Mouse (Mus musculus): ENCODE measurements at regions not wholly inside any gene's neighbourhood (a gene's known extent, or its start where the extent isn't known, plus 50 kb on each side); places are given as distances from the start of the nearest gene placed in this dataset.

- 66% methylated on average over 4 of the region's 4 CpGs for WGBS (ENCODE audit: insufficient replicate concordance)
- no peaks in the 10 kb centered on the region for H3K27me3 ChIP-seq (ENCODE audit: control insufficient read depth, insufficient read depth, low read length)
- no peaks in the 10 kb centered on the region for H3K36me3 ChIP-seq (replicated peaks; ENCODE audit: control insufficient read depth, insufficient read depth, low read depth)
- no peaks in the 10 kb centered on the region for H3K4me1 ChIP-seq (replicated peaks; ENCODE audit: control insufficient read depth in 2 of 2, insufficient read depth in 2 of 2, low read length in 1 of 2)
- ATAC-seq (ENCODE audit: insufficient read depth) (no peak), DNase-seq (ENCODE audit: low read depth in 3 of 3, low spot score in 3 of 3) (no peak)
- H3K9me3 ChIP-seq (ENCODE audit: control insufficient read depth, low read length) = no peaks in the 10 kb centered on the region
- TF ChIP-seq EP300 (IDR thresholded peaks at IDR 0.05; ENCODE audit: low read depth) (no peak), CTCF (IDR thresholded peaks at IDR 0.05; ENCODE audit: low read depth) (no peak)
- H3K4me3 ChIP-seq (ENCODE audit: insufficient read depth in 1 of 2, low read depth in 2 of 2, low read length in 2 of 2) = no peak overlapping the region
- H3K4me2 ChIP-seq (ENCODE audit: low read depth) = no peak overlapping the region
- H3K27ac ChIP-seq = no peak overlapping the region
- H3K9ac ChIP-seq (replicated peaks) = no peak overlapping the region
Observed at GRCm38 (mm10) chr4:153785564-153785963, 171.5 kb upstream of the A430005L14Rik start.

DNA sequence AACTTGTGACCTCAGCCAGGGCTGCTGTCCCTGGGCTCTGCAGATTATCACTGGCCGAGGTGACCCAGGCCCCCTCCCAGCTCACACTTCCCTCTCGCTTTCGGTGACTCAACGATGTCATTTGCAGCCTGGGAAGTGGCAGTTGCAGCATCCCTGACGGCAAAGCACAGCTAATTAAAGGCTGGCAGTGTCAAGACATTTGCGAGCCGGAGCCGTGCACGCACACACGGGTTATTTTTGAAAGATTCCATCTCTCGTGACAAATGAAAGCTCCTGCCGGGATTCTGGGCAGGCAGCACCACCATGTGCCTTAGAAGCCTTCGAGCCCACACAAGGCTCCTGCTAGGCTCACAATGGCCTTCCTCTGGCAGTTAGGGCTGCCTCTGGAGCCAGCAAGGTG, 164.7 kb upstream of the A430005L14Rik start:
- no peak for DNase-seq (ENCODE audit: low read depth in 3 of 3, low spot score in 3 of 3)
- H3K9ac ChIP-seq (replicated peaks) = no peak overlapping the region
- H3K9me3 ChIP-seq (ENCODE audit: control insufficient read depth, low read length) = no peaks in the 10 kb centered on the region
- no peak overlapping the region for H3K4me2 ChIP-seq (ENCODE audit: low read depth)
- ATAC-seq (ENCODE audit: insufficient read depth) = no peak
- no peak overlapping the region for H3K4me3 ChIP-seq (ENCODE audit: insufficient read depth in 1 of 2, low read depth in 2 of 2, low read length in 2 of 2)
- H3K4me1 ChIP-seq (replicated peaks; ENCODE audit: control insufficient read depth in 2 of 2, insufficient read depth in 2 of 2, low read length in 1 of 2) = no peaks in the 10 kb centered on the region
- TF ChIP-seq EP300 (IDR thresholded peaks at IDR 0.05; ENCODE audit: low read depth) = no peak
- no peaks in the 10 kb centered on the region for H3K27me3 ChIP-seq (ENCODE audit: control insufficient read depth, insufficient read depth, low read length)
- H3K27ac ChIP-seq = no peak overlapping the region
- WGBS (ENCODE audit: insufficient replicate concordance) = 46% methylated on average over 13 of the region's 13 CpGs
- no peaks in the 10 kb centered on the region for H3K36me3 ChIP-seq (replicated peaks; ENCODE audit: control insufficient read depth, insufficient read depth, low read depth)

GRCm38 (mm10) chr4:153798061-153798460, 159.0 kb upstream of the A430005L14Rik start:
- WGBS (ENCODE audit: insufficient replicate concordance) = 68% methylated on average over 7 of the region's 7 CpGs
- ATAC-seq (ENCODE audit: insufficient read depth) (no peak), DNase-seq (ENCODE audit: low read depth in 3 of 3, low spot score in 3 of 3) (no peak)
- Histone ChIP-seq H3K27ac (no peak overlapping the region), H3K4me2 (ENCODE audit: low read depth) (no peak overlapping the region), H3K27me3 (ENCODE audit: control insufficient read depth, insufficient read depth, low read length) (no peaks in the 10 kb centered on the region), H3K9me3 (ENCODE audit: control insufficient read depth, low read length) (no peaks in the 10 kb centered on the region), H3K4me3 (ENCODE audit: insufficient read depth in 1 of 2, low read depth in 2 of 2, low read length in 2 of 2) (no peak overlapping the region), H3K4me1 (replicated peaks; ENCODE audit: control insufficient read depth in 2 of 2, insufficient read depth in 2 of 2, low read length in 1 of 2) (no peaks in the 10 kb centered on the region), H3K9ac (replicated peaks) (no peak overlapping the region), H3K36me3 (replicated peaks; ENCODE audit: control insufficient read depth, insufficient read depth, low read depth) (no peaks in the 10 kb centered on the region)
- no peak for TF ChIP-seq CTCF (IDR thresholded peaks at IDR 0.05; ENCODE audit: low read depth)
- no peak for TF ChIP-seq EP300 (IDR thresholded peaks at IDR 0.05; ENCODE audit: low read depth)

- H3K27me3 ChIP-seq (ENCODE audit: control insufficient read depth, insufficient read depth, low read length) = no peaks in the 10 kb centered on the region
- no peak overlapping the region for H3K4me3 ChIP-seq (ENCODE audit: insufficient read depth in 1 of 2, low read depth in 2 of 2, low read length in 2 of 2)
- no peak for ATAC-seq (ENCODE audit: insufficient read depth)
- DNase-seq (ENCODE audit: low read depth in 3 of 3, low spot score in 3 of 3) = no peak
- H3K9me3 ChIP-seq (ENCODE audit: control insufficient read depth, low read length) = no peaks in the 10 kb centered on the region
- no peak overlapping the region for H3K27ac ChIP-seq
- TF ChIP-seq CTCF (IDR thresholded peaks at IDR 0.05; ENCODE audit: low read depth) (no peak), EP300 (IDR thresholded peaks at IDR 0.05; ENCODE audit: low read depth) (no peak)
- H3K9ac ChIP-seq (replicated peaks) = no peak overlapping the region
- no peaks in the 10 kb centered on the region for H3K4me1 ChIP-seq (replicated peaks; ENCODE audit: control insufficient read depth in 2 of 2, insufficient read depth in 2 of 2, low read length in 1 of 2)
- H3K4me2 ChIP-seq (ENCODE audit: low read depth) = no peak overlapping the region
- WGBS (ENCODE audit: insufficient replicate concordance) = 25% methylated on average over 4 of the region's 4 CpGs
- H3K36me3 ChIP-seq (replicated peaks; ENCODE audit: control insufficient read depth, insufficient read depth, low read depth) = no peaks in the 10 kb centered on the region
Observed at GRCm38 (mm10) chr4:153805727-153806126, 151.3 kb upstream of the A430005L14Rik start.

DNA sequence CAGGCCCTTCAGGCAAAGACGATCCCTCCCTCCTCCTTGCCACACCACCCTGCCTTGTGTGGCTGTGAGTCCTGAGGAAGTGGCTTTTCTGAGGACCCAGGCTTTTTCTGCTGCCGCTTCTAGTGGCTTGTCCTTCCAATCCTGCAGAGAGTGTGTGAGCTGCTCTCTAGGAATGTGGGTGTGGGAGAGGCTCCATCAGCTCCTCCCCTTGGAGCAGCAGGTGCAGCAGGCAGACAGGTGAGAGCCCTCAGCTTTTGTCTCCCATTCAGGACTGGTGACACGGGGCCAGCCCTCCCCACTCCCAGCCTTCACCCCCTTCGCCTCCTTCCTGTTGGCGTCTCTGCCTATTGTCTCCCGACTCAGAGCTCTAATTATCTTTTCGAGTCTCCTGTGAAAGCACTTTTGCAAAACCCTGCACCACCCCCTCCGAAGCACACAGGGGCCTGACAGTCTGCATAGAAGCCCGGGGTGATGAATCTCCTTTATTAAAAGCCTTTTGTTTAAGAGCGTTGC, 150.8 kb upstream of the A430005L14Rik start:
- DNase-seq (ENCODE audit: low read depth in 3 of 3, low spot score in 3 of 3) (no peak), ATAC-seq (ENCODE audit: insufficient read depth) (no peak)
- Histone ChIP-seq H3K9me3 (ENCODE audit: control insufficient read depth, low read length) (no peaks in the 10 kb centered on the region), H3K27ac (no peak overlapping the region), H3K4me2 (ENCODE audit: low read depth) (no peak overlapping the region), H3K27me3 (ENCODE audit: control insufficient read depth, insufficient read depth, low read length) (no peaks in the 10 kb centered on the region), H3K9ac (replicated peaks) (no peak overlapping the region), H3K4me1 (replicated peaks; ENCODE audit: control insufficient read depth in 2 of 2, insufficient read depth in 2 of 2, low read length in 1 of 2) (no peaks in the 10 kb centered on the region), H3K36me3 (replicated peaks; ENCODE audit: control insufficient read depth, insufficient read depth, low read depth) (no peaks in the 10 kb centered on the region), H3K4me3 (ENCODE audit: insufficient read depth in 1 of 2, low read depth in 2 of 2, low read length in 2 of 2) (no peak overlapping the region)
- TF ChIP-seq CTCF (IDR thresholded peaks at IDR 0.05; ENCODE audit: low read depth) = no peak
- WGBS (ENCODE audit: insufficient replicate concordance) = 5% methylated on average over 10 of the region's 10 CpGs
